Mouse (Mus musculus) colon, adult 2 months (tissue): ENCODE data around the gene Klhl18. TPM values are rescaled to one million over a fixed set of nuclear protein-coding genes. Genes with fewer than 3 reads are reported as not detected.

Source experiments
- polyA plus RNA-seq: library from polyadenylated mRNA; depleted of rRNA; stranded (reverse); fragments of >200 nt; gene quantifications from 2 replicates; pipeline ENCODE4 v1.2.3, GENCODE M21; 2012; rRNA removed

Klhl18 gene
- polyA plus RNA-seq = 16.9 and 19.4 TPM in 2 replicates

GRCm38 (mm10) chr9:110476124-110477091 lies at the start of gene Klhl18, which contains the start of gene Kif9:
TSS of gene Klhl18 (minus strand) at chr9:110476694.
TSS of gene Kif9 (plus strand) at chr9:110476958.

GRCm38 (mm10) chr9:110419511-110420112 lies 56.9 kb downstream of the Klhl18 start, which contains the start of gene Ngp:
TSS of gene Ngp (plus strand) at chr9:110419747.

GRCm38 (mm10) chr9:110408099-110408773 lies 68.3 kb downstream of the Klhl18 start, which contains the start of gene Ptpn23:
TSS of gene Ptpn23 (minus strand) at chr9:110408213.

Other genes with a start within 250 kb of the Klhl18 start
- 1.2 and 1.4 TPM in 2 replicates for gene Cspg5, start 232.9 kb downstream of the Klhl18 start, polyA plus RNA-seq
- gene Elp6, start 171.5 kb downstream of the Klhl18 start, polyA plus RNA-seq = 8.2 and 10.6 TPM in 2 replicates
- 42.3 and 49.1 TPM in 2 replicates for gene Scap, start 143.4 kb downstream of the Klhl18 start, polyA plus RNA-seq
- 26.8 and 40.1 TPM in 2 replicates for gene Ptpn23, start 68.5 kb downstream of the Klhl18 start, polyA plus RNA-seq
- 0.09 TPM in 1 of 2 replicates, not detected in the other for gene Ngp, start 56.9 kb downstream of the Klhl18 start, polyA plus RNA-seq
- gene Kif9, start 264 bp upstream of the Klhl18 start, polyA plus RNA-seq = 1.0 and 2.3 TPM in 2 replicates
- gene Setd2, start 55.9 kb upstream of the Klhl18 start, polyA plus RNA-seq = 26.6 and 36.4 TPM in 2 replicates
- gene Nradd, start 147.8 kb upstream of the Klhl18 start, polyA plus RNA-seq = 9.3 and 9.7 TPM in 2 replicates
- gene Nbeal2, start 177.5 kb upstream of the Klhl18 start, polyA plus RNA-seq = 88.0 and 95.5 TPM in 2 replicates
- gene Ccdc12, start 179.8 kb upstream of the Klhl18 start, polyA plus RNA-seq = 86.9 and 106 TPM in 2 replicates